Mouse (Mus musculus) ES-E14 (cell line): ENCODE results near the gene Scmh1.

ENCODE experiments used
- CHD2 ChIP-seq: IDR thresholded peaks from 2 replicates; pipeline ENCODE4 v1.6.1; 2014; ENCODE audit warnings: mild to moderate bottlenecking, low read depth, low read length, inconsistent platforms
- HCFC1 ChIP-seq: IDR thresholded peaks from 2 replicates; pipeline ENCODE4 v1.6.1; 2012; ENCODE audit warnings: low read length, inconsistent platforms, borderline replicate concordance; ENCODE audit not compliant: insufficient read depth
- MAFK ChIP-seq: IDR thresholded peaks from 2 replicates; pipeline ENCODE4 v1.6.1; 2014; ENCODE audit warnings: mild to moderate bottlenecking, low read depth, low read length, inconsistent platforms; ENCODE audit not compliant: insufficient read depth

GRCm38 (mm10) chr4:120544896-120545295, 139.8 kb downstream of the Scmh1 start:
- TF ChIP-seq CHD2 (no peak), HCFC1 (no peak), MAFK (no peak)
